Mouse (Mus musculus): ENCODE measurements at regions not wholly inside any gene's neighbourhood (a gene's known extent, or its start where the extent isn't known, plus 50 kb on each side); places are given as distances from the start of the nearest gene placed in this dataset.

GRCm38 (mm10) chr11:114191661-114192060 is 124.8 kb upstream of the Sdk2 start:
- TF ChIP-seq POLR2A (IDR thresholded peaks at IDR 0.05; ENCODE audit: extremely low read depth, insufficient read depth, low read length) (no peak), CTCF (IDR thresholded peaks at IDR 0.05; ENCODE audit: extremely low read depth, insufficient read depth, low read length) (no peak)
